Mouse (Mus musculus): ENCODE data around the gene Fam45a. TPM values are rescaled to one million over a fixed set of nuclear protein-coding genes. Genes with fewer than 3 reads are reported as not detected.

Gene Fam45a
- polyA plus RNA-seq (2012; rRNA removed), result 3.8 and 5.0 TPM in 2 replicates

GRCm38 (mm10) chr19:60811098-60812035 is at the start of gene Fam45a:
Gene Fam45a, plus strand, starts transcription at chr19:60811585.

GRCm38 (mm10) chr19:60790551-60791161 is 20.7 kb upstream of the Fam45a start, which contains the start of gene Eif3a:
Gene Eif3a, minus strand, starts transcription at chr19:60790658.

GRCm38 (mm10) chr19:60860868-60861700 is 49.7 kb downstream of the Fam45a start, which contains the start of gene Sfxn4:
Gene Sfxn4, minus strand, starts transcription at chr19:60861479.

GRCm38 (mm10) chr19:60874064-60874694 is 62.8 kb downstream of the Fam45a start, which contains the start of gene Prdx3:
Gene Prdx3, minus strand, starts transcription at chr19:60874556.

Other genes starting within 250 kb of the Fam45a start
- gene Cacul1, start 230.6 kb upstream of the Fam45a start, polyA plus RNA-seq (2012; rRNA removed), result 14.0 and 16.0 TPM in 2 replicates
- gene Nanos1, start 55.6 kb upstream of the Fam45a start, polyA plus RNA-seq (2012; rRNA removed), result 2.5 and 4.6 TPM in 2 replicates
- 20.5 and 20.6 TPM in 2 replicates for gene Eif3a, start 20.9 kb upstream of the Fam45a start, polyA plus RNA-seq (2012; rRNA removed)
- gene Sfxn4, start 49.9 kb downstream of the Fam45a start, polyA plus RNA-seq (2012; rRNA removed), result 1.2 and 2.5 TPM in 2 replicates
- gene Prdx3, start 63.0 kb downstream of the Fam45a start, polyA plus RNA-seq (2012; rRNA removed), result 125 and 166 TPM in 2 replicates
- gene Grk5, start 78.2 kb downstream of the Fam45a start, polyA plus RNA-seq (2012; rRNA removed), result 1.6 and 1.7 TPM in 2 replicates

Measured in ovary, adult 2 months (tissue).